Mouse (Mus musculus) hindbrain, embryonic 15.5 days (tissue): ENCODE results near the gene Slc10a6. TPM values are rescaled to one million over a fixed set of nuclear protein-coding genes. Genes with fewer than 3 reads are reported as not detected.

ENCODE experiments used
- ATAC-seq: fragments of 200-750 bp; cut with Nextera tagmentation; 2 replicates; pipeline ENCODE4 v1.8.0; 2017; ENCODE audit warnings: low read depth, moderate number of reproducible peaks, moderate TSS enrichment; ENCODE audit not compliant: low FRiP score
- H3K27ac ChIP-seq: fragments of 300-500 bp; sonication (generic); replicated peaks from 2 replicates; pipeline ENCODE4 v1.5.1; 2015; ENCODE audit warnings: mild to moderate bottlenecking, inconsistent platforms
- H3K27me3 ChIP-seq: fragments of 300-500 bp; sonication (generic); 2 replicates; pipeline ENCODE4 v1.6.1; 2015; ENCODE audit warnings: control low read depth, inconsistent platforms
- H3K36me3 ChIP-seq: fragments of 300-500 bp; sonication (generic); 2 replicates; pipeline ENCODE4 v1.6.1; 2015; ENCODE audit warnings: control low read depth, inconsistent platforms
- H3K4me1 ChIP-seq: fragments of 300-500 bp; sonication (generic); replicated peaks from 2 replicates; pipeline ENCODE4 v1.6.1; 2015; ENCODE audit warnings: control low read depth, inconsistent platforms
- H3K4me2 ChIP-seq: fragments of 300-500 bp; sonication (generic); 2 replicates; pipeline ENCODE4 v1.6.1; 2015; ENCODE audit warnings: moderate library complexity, mild to moderate bottlenecking, inconsistent platforms
- H3K4me3 ChIP-seq: fragments of 300-500 bp; sonication (generic); 2 replicates; pipeline ENCODE4 v1.5.1; 2015; ENCODE audit warnings: mild to moderate bottlenecking, inconsistent platforms
- H3K9ac ChIP-seq: fragments of 300-500 bp; sonication (generic); 2 replicates; pipeline ENCODE4 v1.6.1; 2015; ENCODE audit warnings: inconsistent platforms
- H3K9me3 ChIP-seq: fragments of 300-500 bp; sonication (generic); 2 replicates; pipeline ENCODE4 v1.6.1; 2016; ENCODE audit warnings: control low read depth, inconsistent platforms
- WGBS: fragments of 180-500 bp; shearing (Covaris S2); methylation state at CpG from one replicate; pipeline ENCODE4 v1.1.7; 2015; 5-methylcytosine and 5-hydroxymethylcytosine counted together
- polyA plus RNA-seq: library from polyadenylated mRNA; unstranded; fragments of >200 nt; fragmentation: Nextera tagmentation; extraction: Ambion mirVana; gene quantifications from 2 replicates; pipeline ENCODE4 v1.2.1, GENCODE M21; 2015

Slc10a6 gene
- polyA plus RNA-seq, 1 experiment from 2014 or later: 0.36 TPM

GRCm38 (mm10) chr5:103654780-103655179 lies 25.6 kb upstream of the Slc10a6 start:
- H3K27ac ChIP-seq: no peak overlapping the region
- H3K9ac ChIP-seq: no peak overlapping the region
- 58% methylated on average over 4 of the region's 4 CpGs for WGBS
- H3K4me2 ChIP-seq: peak overlapping the region; percentile 100
- H3K4me3 ChIP-seq: peak overlapping the region; percentile 58; the same call in 1 of the 2 replicates
- H3K9me3 ChIP-seq: no peaks in the 10 kb centered on the region
- no peak for ATAC-seq
- 0 out of 2 replicates have a peak, but pooled peaks cover 4% of the 10 kb centered on the region for H3K27me3 ChIP-seq
- H3K4me1 ChIP-seq: peaks cover 7% of the 10 kb centered on the region; the same call in 1 of the 2 replicates
- H3K36me3 ChIP-seq: no peaks in the 10 kb centered on the region

- Histone ChIP-seq H3K36me3 (no peaks in the 10 kb centered on the region), H3K9me3 (no peaks in the 10 kb centered on the region), H3K4me1 (peaks cover 7% of the 10 kb centered on the region; the same call in 1 of the 2 replicates), H3K4me2 (no peak overlapping the region), H3K27me3 (0 out of 2 replicates have a peak, but pooled peaks cover 4% of the 10 kb centered on the region), H3K9ac (no peak overlapping the region), H3K4me3 (no peak overlapping the region), H3K27ac (no peak overlapping the region)
- no peak for ATAC-seq
- WGBS: 29% methylated on average over 6 of the region's 6 CpGs
These were observed 25.0 kb upstream of the Slc10a6 start for GRCm38 (mm10) chr5:103654225-103654624.

GRCm38 (mm10) chr5:103647320-103647719 lies 18.1 kb upstream of the Slc10a6 start:
- no peak overlapping the region for H3K9ac ChIP-seq
- H3K4me3 ChIP-seq: no peak overlapping the region
- no peak overlapping the region for H3K27ac ChIP-seq
- no peaks in the 10 kb centered on the region for H3K9me3 ChIP-seq
- 90% methylated on average over 3 of the region's 3 CpGs for WGBS
- H3K36me3 ChIP-seq: no peaks in the 10 kb centered on the region
- no peaks in the 10 kb centered on the region for H3K27me3 ChIP-seq
- H3K4me2 ChIP-seq: no peak overlapping the region
- no peaks in the 10 kb centered on the region for H3K4me1 ChIP-seq
- no peak for ATAC-seq

- Histone ChIP-seq H3K4me1 (no peaks in the 10 kb centered on the region), H3K4me2 (no peak overlapping the region), H3K36me3 (no peaks in the 10 kb centered on the region), H3K4me3 (no peak overlapping the region), H3K27me3 (no peaks in the 10 kb centered on the region), H3K27ac (no peak overlapping the region), H3K9ac (no peak overlapping the region), H3K9me3 (no peaks in the 10 kb centered on the region)
- WGBS: 90% methylated on average over 1 of the region's 1 CpGs
- no peak for ATAC-seq
These were observed 15.0 kb upstream of the Slc10a6 start for GRCm38 (mm10) chr5:103644167-103644566.

GRCm38 (mm10) chr5:103637162-103637561 lies 8.0 kb upstream of the Slc10a6 start:
- Histone ChIP-seq H3K27me3 (no peaks in the 10 kb centered on the region), H3K4me2 (no peak overlapping the region), H3K4me1 (no peaks in the 10 kb centered on the region), H3K36me3 (no peaks in the 10 kb centered on the region), H3K4me3 (no peak overlapping the region), H3K27ac (no peak overlapping the region), H3K9ac (no peak overlapping the region), H3K9me3 (no peaks in the 10 kb centered on the region)
- no peak for ATAC-seq
- WGBS: 90% methylated on average over 2 of the region's 2 CpGs

GRCm38 (mm10) chr5:103629854-103630580 lies 814 bp upstream of the Slc10a6 start:
- H3K9ac ChIP-seq: no peak overlapping the region
- H3K27ac ChIP-seq: no peak overlapping the region
- no peak for ATAC-seq
- H3K27me3 ChIP-seq: no peaks in the 10 kb centered on the region
- peaks cover 17% of the 10 kb centered on the region for H3K4me1 ChIP-seq
- no peak overlapping the region for H3K4me3 ChIP-seq
- H3K4me2 ChIP-seq: no peak overlapping the region
- H3K36me3 ChIP-seq: no peaks in the 10 kb centered on the region
- H3K9me3 ChIP-seq: no peaks in the 10 kb centered on the region
- 76% methylated on average over 9 of the region's 9 CpGs for WGBS

- H3K36me3 ChIP-seq: no peaks in the 10 kb centered on the region
- no peak overlapping the region for H3K9ac ChIP-seq
- peaks cover 17% of the 10 kb centered on the region for H3K4me1 ChIP-seq
- no peak overlapping the region for H3K4me3 ChIP-seq
- no peak overlapping the region for H3K27ac ChIP-seq
- ATAC-seq: no peak
- no peak overlapping the region for H3K4me2 ChIP-seq
- no peaks in the 10 kb centered on the region for H3K9me3 ChIP-seq
- WGBS: 80% methylated on average over 6 of the region's 6 CpGs
- no peaks in the 10 kb centered on the region for H3K27me3 ChIP-seq
These were observed 704 bp downstream of the Slc10a6 start for GRCm38 (mm10) chr5:103628499-103628898.

- Histone ChIP-seq H3K27me3 (no peaks in the 10 kb centered on the region), H3K27ac (no peak overlapping the region), H3K9ac (no peak overlapping the region), H3K4me2 (no peak overlapping the region), H3K9me3 (no peaks in the 10 kb centered on the region), H3K4me3 (no peak overlapping the region), H3K4me1 (peaks cover 12% of the 10 kb centered on the region), H3K36me3 (no peaks in the 10 kb centered on the region)
- 94% methylated on average over 5 of the region's 5 CpGs for WGBS
- no peak for ATAC-seq
These were observed 4.4 kb downstream of the Slc10a6 start for GRCm38 (mm10) chr5:103624831-103625230.

GRCm38 (mm10) chr5:103622321-103622720 lies 6.9 kb downstream of the Slc10a6 start:
- H3K9ac ChIP-seq: no peak overlapping the region
- H3K4me2 ChIP-seq: no peak overlapping the region
- WGBS: 64% methylated on average over 5 of the region's 5 CpGs
- H3K27ac ChIP-seq: no peak overlapping the region
- no peaks in the 10 kb centered on the region for H3K4me1 ChIP-seq
- no peaks in the 10 kb centered on the region for H3K27me3 ChIP-seq
- no peak overlapping the region for H3K4me3 ChIP-seq
- H3K36me3 ChIP-seq: no peaks in the 10 kb centered on the region
- no peaks in the 10 kb centered on the region for H3K9me3 ChIP-seq
- no peak; the same call in 1 of the 2 replicates for ATAC-seq

- H3K27me3 ChIP-seq: no peaks in the 10 kb centered on the region
- H3K9ac ChIP-seq: no peak overlapping the region
- no peaks in the 10 kb centered on the region for H3K4me1 ChIP-seq
- H3K4me3 ChIP-seq: no peak overlapping the region
- WGBS: 83% methylated on average over 12 of the region's 12 CpGs
- no peak overlapping the region for H3K27ac ChIP-seq
- no peaks in the 10 kb centered on the region for H3K36me3 ChIP-seq
- no peak for ATAC-seq
- no peaks in the 10 kb centered on the region for H3K9me3 ChIP-seq
- H3K4me2 ChIP-seq: no peak overlapping the region
These were observed 8.8 kb downstream of the Slc10a6 start for GRCm38 (mm10) chr5:103620301-103620973.

GRCm38 (mm10) chr5:103617191-103617590 lies 12.0 kb downstream of the Slc10a6 start:
- H3K4me2 ChIP-seq: no peak overlapping the region
- H3K27me3 ChIP-seq: no peaks in the 10 kb centered on the region
- H3K4me3 ChIP-seq: no peak overlapping the region
- no peaks in the 10 kb centered on the region for H3K9me3 ChIP-seq
- no peak overlapping the region for H3K9ac ChIP-seq
- no peaks in the 10 kb centered on the region for H3K36me3 ChIP-seq
- no peak overlapping the region for H3K27ac ChIP-seq
- WGBS: 68% methylated on average over 9 of the region's 9 CpGs
- no peaks in the 10 kb centered on the region for H3K4me1 ChIP-seq
- no peak for ATAC-seq

- no peak for ATAC-seq
- Histone ChIP-seq H3K4me2 (no peak overlapping the region), H3K27me3 (no peaks in the 10 kb centered on the region), H3K9me3 (no peaks in the 10 kb centered on the region), H3K27ac (no peak overlapping the region), H3K36me3 (no peaks in the 10 kb centered on the region), H3K4me3 (no peak overlapping the region), H3K9ac (no peak overlapping the region), H3K4me1 (no peaks in the 10 kb centered on the region)
- 91% methylated on average over 7 of the region's 7 CpGs for WGBS
These were observed 14.8 kb downstream of the Slc10a6 start for GRCm38 (mm10) chr5:103614356-103614755.
